Mouse (Mus musculus) kidney, postnatal 0 days (tissue): ENCODE measurements around the gene Cxcl13. TPM values are rescaled to one million over a fixed set of nuclear protein-coding genes. Genes with fewer than 3 reads are reported as not detected.

ENCODE experiments used
- ATAC-seq: fragments of 200-750 bp; cut with Nextera tagmentation; replicated peaks from 2 replicates; pipeline ENCODE4 v1.8.0; 2017; ENCODE audit warnings: low read depth, moderate number of reproducible peaks, moderate TSS enrichment, moderate library complexity; ENCODE audit not compliant: low FRiP score
- DNase-seq: peaks from one replicate; pipeline ENCODE4 v3.0.0-alpha.2; 2016; ENCODE audit warnings: low spot score
- H3K27ac ChIP-seq: fragments of 300-500 bp; sonication (generic); 2 replicates; pipeline ENCODE4 v1.5.1; 2014; ENCODE audit warnings: mild to moderate bottlenecking
- H3K27me3 ChIP-seq: fragments of 300-500 bp; sonication (generic); 2 replicates; pipeline ENCODE4 v1.6.1; 2014; ENCODE audit warnings: low read length, mixed read lengths; ENCODE audit not compliant: insufficient read depth
- H3K36me3 ChIP-seq: fragments of 300-500 bp; sonication (generic); 2 replicates; pipeline ENCODE4 v1.6.1; 2014; ENCODE audit warnings: low read length, mixed read lengths; ENCODE audit not compliant: insufficient read depth
- H3K4me1 ChIP-seq: fragments of 300-500 bp; sonication (generic); replicated peaks from 2 replicates; pipeline ENCODE4 v1.6.1; 2014; ENCODE audit warnings: antibody characterized with exemption, low read length, mixed read lengths; ENCODE audit not compliant: insufficient read depth
- H3K4me2 ChIP-seq: fragments of 300-500 bp; sonication (generic); 2 replicates; pipeline ENCODE4 v1.6.1; 2014; ENCODE audit warnings: mild to moderate bottlenecking, low read length, moderate library complexity, mixed read lengths
- H3K4me3 ChIP-seq: fragments of 300-500 bp; sonication (generic); replicated peaks from 2 replicates; pipeline ENCODE4 v1.5.1; 2014; ENCODE audit warnings: low read depth, low read length
- H3K9ac ChIP-seq: fragments of 300-500 bp; sonication (generic); 2 replicates; pipeline ENCODE4 v1.6.1; 2014; ENCODE audit warnings: low read depth, low read length
- H3K9me3 ChIP-seq: fragments of 300-500 bp; sonication (generic); replicated peaks from 2 replicates; pipeline ENCODE4 v1.6.1; 2016; ENCODE audit warnings: low read length, inconsistent platforms, mixed read lengths
- CTCF ChIP-seq: IDR thresholded peaks from 2 replicates; pipeline ENCODE4 v1.5.1; 2016; ENCODE audit warnings: antibody characterized with exemption, low read depth, mild to moderate bottlenecking, moderate library complexity
- WGBS: fragments of 180-500 bp; shearing (Covaris S2); extraction: QIAGEN DNeasy Blood & Tissue Kit; methylation state at CpG from one replicate; pipeline ENCODE4 v1.1.7; 2014; 5-methylcytosine and 5-hydroxymethylcytosine counted together
- polyA plus RNA-seq: library from polyadenylated mRNA; unstranded; fragments of >200 nt; fragmentation: Nextera tagmentation; extraction: Ambion mirVana; gene quantifications from 2 replicates; pipeline ENCODE4 v1.2.1, GENCODE M21; 2015

Gene Cxcl13
- polyA plus RNA-seq, 1 experiment from 2014 or later: 4.9 TPM

GRCm38 (mm10) chr5:95936068-95936467 lies 20.7 kb upstream of the Cxcl13 start:
- Histone ChIP-seq H3K27ac (no peak overlapping the region), H3K4me3 (no peak overlapping the region), H3K9me3 (no peaks in the 10 kb centered on the region), H3K4me1 (no peaks in the 10 kb centered on the region), H3K36me3 (no peaks in the 10 kb centered on the region), H3K4me2 (no peak overlapping the region), H3K9ac (no peak overlapping the region), H3K27me3 (no peaks in the 10 kb centered on the region)
- 51% methylated on average over 5 of the region's 5 CpGs for WGBS
- DNase-seq (no peak), ATAC-seq (no peak)
- no peak for TF ChIP-seq CTCF

DNA sequence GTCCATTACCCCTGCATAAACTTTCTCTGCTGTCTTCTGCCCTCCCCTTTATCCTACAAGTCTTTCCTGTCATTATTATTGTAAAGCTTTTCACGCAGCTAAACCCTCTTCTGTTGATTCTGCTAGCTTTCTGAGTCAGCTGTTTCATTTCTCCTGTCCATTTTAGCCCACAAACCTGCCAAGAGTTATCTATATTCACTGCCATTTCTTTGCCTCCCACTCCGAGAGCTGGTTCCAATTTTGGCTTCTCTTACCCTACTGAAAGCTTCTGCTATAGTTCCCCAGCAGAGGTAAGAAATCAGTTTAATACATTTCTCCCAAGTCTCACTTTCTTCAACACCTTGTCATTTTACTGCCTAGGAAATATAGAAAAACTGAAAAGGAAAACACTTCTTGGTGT lies 19.6 kb upstream of the Cxcl13 start:
- H3K4me1 ChIP-seq: no peaks in the 10 kb centered on the region
- H3K4me3 ChIP-seq: no peak overlapping the region
- DNase-seq (no peak), ATAC-seq (no peak)
- TF ChIP-seq CTCF: no peak
- no peak overlapping the region for H3K9ac ChIP-seq
- H3K4me2 ChIP-seq: no peak overlapping the region
- no peaks in the 10 kb centered on the region for H3K27me3 ChIP-seq
- no peaks in the 10 kb centered on the region for H3K9me3 ChIP-seq
- no peaks in the 10 kb centered on the region for H3K36me3 ChIP-seq
- 14% methylated on average over 2 of the region's 2 CpGs for WGBS
- no peak overlapping the region for H3K27ac ChIP-seq

DNA sequence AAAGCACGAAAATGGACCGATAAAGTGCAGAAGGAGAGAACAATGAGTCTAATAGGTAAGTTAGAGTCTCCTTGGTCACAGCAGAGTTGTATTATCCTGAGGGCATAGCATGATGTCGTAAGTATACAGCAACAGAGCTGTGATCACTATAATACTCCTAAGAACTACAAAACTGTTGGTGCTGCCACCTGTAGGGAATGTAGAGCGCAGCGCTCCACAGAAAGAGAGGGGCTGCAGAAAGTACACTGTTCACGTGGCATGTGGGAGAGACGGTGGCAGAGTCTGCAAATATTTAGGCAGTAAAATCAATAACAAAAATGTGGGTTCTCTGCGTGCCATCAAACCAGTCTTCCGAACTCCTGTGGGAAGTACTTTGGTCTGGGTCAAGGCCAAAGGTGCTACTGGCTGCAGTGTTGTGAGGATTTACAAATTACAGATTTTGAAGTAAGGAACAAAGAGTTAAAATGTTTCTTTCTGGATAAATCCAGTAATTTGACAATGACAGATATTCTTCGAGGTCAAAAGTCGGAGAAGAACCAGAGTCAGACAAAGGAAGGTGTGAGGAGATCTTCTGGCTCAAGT lies 18.6 kb upstream of the Cxcl13 start:
- no peaks in the 10 kb centered on the region for H3K4me1 ChIP-seq
- TF ChIP-seq CTCF: peak; percentile 34; the same call in 1 of the 2 replicates
- H3K36me3 ChIP-seq: no peaks in the 10 kb centered on the region
- no peak overlapping the region for H3K9ac ChIP-seq
- ATAC-seq: no peak
- no peaks in the 10 kb centered on the region for H3K9me3 ChIP-seq
- no peaks in the 10 kb centered on the region for H3K27me3 ChIP-seq
- H3K27ac ChIP-seq: no peak overlapping the region
- 70% methylated on average over 11 of the region's 11 CpGs for WGBS
- H3K4me3 ChIP-seq: no peak overlapping the region
- no peak overlapping the region for H3K4me2 ChIP-seq
- no peak for DNase-seq

DNA sequence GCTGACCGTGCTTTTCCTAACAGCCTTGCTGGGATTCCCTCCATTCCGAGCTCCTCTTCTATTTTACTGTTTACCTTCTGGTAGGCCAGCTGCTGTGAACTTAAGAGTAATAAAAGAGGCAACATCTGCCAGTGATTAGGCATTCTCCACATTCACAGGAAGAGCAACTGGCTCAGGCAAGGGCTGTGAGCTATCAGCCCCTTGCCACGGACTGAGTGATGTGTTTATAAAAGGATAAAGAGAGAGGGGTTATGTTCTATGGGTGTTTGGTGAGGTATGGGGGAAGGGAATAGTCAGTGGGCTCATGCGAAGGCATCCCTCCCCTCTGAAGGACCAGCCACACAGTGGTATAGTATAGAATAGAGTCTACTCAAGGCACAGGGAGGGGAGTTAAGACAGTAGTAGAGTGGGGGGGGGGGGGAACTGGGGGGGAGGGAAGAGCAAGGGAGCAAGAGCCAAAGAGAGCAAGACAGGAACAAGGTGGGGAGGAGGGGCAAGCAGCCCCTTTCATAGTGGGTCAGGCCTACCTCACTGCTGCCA lies 16.0 kb upstream of the Cxcl13 start:
- no peak overlapping the region for H3K9ac ChIP-seq
- no peaks in the 10 kb centered on the region for H3K27me3 ChIP-seq
- no peak for TF ChIP-seq CTCF
- H3K27ac ChIP-seq: no peak overlapping the region
- H3K36me3 ChIP-seq: no peaks in the 10 kb centered on the region
- H3K4me2 ChIP-seq: no peak overlapping the region
- 25% methylated on average over 4 of the region's 4 CpGs for WGBS
- H3K4me3 ChIP-seq: no peak overlapping the region
- H3K9me3 ChIP-seq: no peaks in the 10 kb centered on the region
- DNase-seq (no peak), ATAC-seq (no peak)
- H3K4me1 ChIP-seq: 0 out of 2 replicates have a peak, but pooled peaks cover 3% of the 10 kb centered on the region

- H3K27ac ChIP-seq: no peak overlapping the region
- 0 out of 2 replicates have a peak, but pooled peaks cover 3% of the 10 kb centered on the region for H3K4me1 ChIP-seq
- DNase-seq (no peak), ATAC-seq (no peak)
- no peaks in the 10 kb centered on the region for H3K9me3 ChIP-seq
- H3K9ac ChIP-seq: no peak overlapping the region
- no peak overlapping the region for H3K4me2 ChIP-seq
- no peaks in the 10 kb centered on the region for H3K36me3 ChIP-seq
- TF ChIP-seq CTCF: no peak
- no peak overlapping the region for H3K4me3 ChIP-seq
- 83% methylated on average over 7 of the region's 7 CpGs for WGBS
- H3K27me3 ChIP-seq: no peaks in the 10 kb centered on the region
These were observed 15.2 kb upstream of the Cxcl13 start for GRCm38 (mm10) chr5:95941562-95941961.

GRCm38 (mm10) chr5:95945120-95945519 lies 11.6 kb upstream of the Cxcl13 start:
- DNase-seq (peak; percentile 72), ATAC-seq (no peak)
- no peak for TF ChIP-seq CTCF
- Histone ChIP-seq H3K36me3 (no peaks in the 10 kb centered on the region), H3K9ac (no peak overlapping the region), H3K27ac (no peak overlapping the region), H3K4me1 (0 out of 2 replicates have a peak, but pooled peaks cover 3% of the 10 kb centered on the region), H3K9me3 (no peaks in the 10 kb centered on the region), H3K4me3 (no peak overlapping the region), H3K4me2 (no peak overlapping the region), H3K27me3 (no peaks in the 10 kb centered on the region)
- WGBS: 15% methylated on average over 3 of the region's 3 CpGs
